Mouse (Mus musculus): ENCODE measurements around the gene Stard10. TPM values are rescaled to one million over a fixed set of nuclear protein-coding genes. Genes with fewer than 3 reads are reported as not detected.

Gene Stard10
- polyA plus RNA-seq, 1 experiment from 2014 or later: 12.3 TPM

- no peak for DNase-seq (ENCODE audit: low spot score)
These were observed 13.4 kb downstream of the Stard10 start for GRCm38 (mm10) chr7:101330074-101330840.

GRCm38 (mm10) chr7:101330841-101331173 lies 13.9 kb downstream of the Stard10 start:
- DNase-seq (ENCODE audit: low spot score): no peak

- no peak for DNase-seq (ENCODE audit: low spot score)
These were observed 15.4 kb downstream of the Stard10 start for GRCm38 (mm10) chr7:101332045-101332831.

- DNase-seq (ENCODE audit: low spot score): no peak
These were observed 18.3 kb downstream of the Stard10 start for GRCm38 (mm10) chr7:101335228-101335627.

GRCm38 (mm10) chr7:101336686-101337085 lies 19.8 kb downstream of the Stard10 start:
- DNase-seq (ENCODE audit: low spot score): no peak

GRCm38 (mm10) chr7:101337401-101337800 lies 20.5 kb downstream of the Stard10 start:
- DNase-seq (ENCODE audit: low spot score): no peak

- peak; percentile 69 for DNase-seq (ENCODE audit: low spot score)
These were observed 24.5 kb downstream of the Stard10 start for GRCm38 (mm10) chr7:101341405-101341804.

- no peak for DNase-seq (ENCODE audit: low spot score)
These were observed 26.2 kb downstream of the Stard10 start for GRCm38 (mm10) chr7:101343135-101343534.

- no peak for DNase-seq (ENCODE audit: low spot score)
These were observed 28.0 kb downstream of the Stard10 start for GRCm38 (mm10) chr7:101344892-101345291.

GRCm38 (mm10) chr7:101346991-101347390 lies 30.1 kb downstream of the Stard10 start:
- no peak for DNase-seq (ENCODE audit: low spot score)

- DNase-seq (ENCODE audit: low spot score): peak; percentile 66
These were observed 30.9 kb downstream of the Stard10 start, which contains the start of gene Arap1 for GRCm38 (mm10) chr7:101347767-101348270. Gene Arap1, plus strand, starts transcription at chr7:101348067.

GRCm38 (mm10) chr7:101348312-101348711 lies 31.4 kb downstream of the Stard10 start:
- DNase-seq (ENCODE audit: low spot score): no peak

GRCm38 (mm10) chr7:101349861-101350260 lies 33.0 kb downstream of the Stard10 start:
- DNase-seq (ENCODE audit: low spot score): no peak

GRCm38 (mm10) chr7:101352404-101352803 lies 35.5 kb downstream of the Stard10 start:
- no peak for DNase-seq (ENCODE audit: low spot score)

- no peak for DNase-seq (ENCODE audit: low spot score)
These were observed 37.5 kb downstream of the Stard10 start for GRCm38 (mm10) chr7:101354423-101354822.

GRCm38 (mm10) chr7:101355551-101356100 lies 38.7 kb downstream of the Stard10 start:
- DNase-seq (ENCODE audit: low spot score): no peak

- DNase-seq (ENCODE audit: low spot score): no peak
These were observed 40.0 kb downstream of the Stard10 start for GRCm38 (mm10) chr7:101356868-101357267.

GRCm38 (mm10) chr7:101360406-101360805 lies 43.5 kb downstream of the Stard10 start:
- no peak for DNase-seq (ENCODE audit: low spot score)

- DNase-seq (ENCODE audit: low spot score): no peak
These were observed 44.1 kb downstream of the Stard10 start for GRCm38 (mm10) chr7:101361021-101361420.

GRCm38 (mm10) chr7:101361767-101362166 lies 44.9 kb downstream of the Stard10 start:
- no peak for DNase-seq (ENCODE audit: low spot score)

GRCm38 (mm10) chr7:101362791-101363191 lies 45.9 kb downstream of the Stard10 start:
- DNase-seq (ENCODE audit: low spot score): peak; percentile 50

- no peak for DNase-seq (ENCODE audit: low spot score)
These were observed 47.0 kb downstream of the Stard10 start for GRCm38 (mm10) chr7:101363914-101364313.
